Mouse (Mus musculus): Measurements from ENCODE around the gene Ackr3. TPM values are rescaled to one million over a fixed set of nuclear protein-coding genes. Genes with fewer than 3 reads are reported as not detected.

The Ackr3 gene
- total and polyA plus RNA-seq, 3 experiments, result 0.11 TPM; not detected in 2

DNA sequence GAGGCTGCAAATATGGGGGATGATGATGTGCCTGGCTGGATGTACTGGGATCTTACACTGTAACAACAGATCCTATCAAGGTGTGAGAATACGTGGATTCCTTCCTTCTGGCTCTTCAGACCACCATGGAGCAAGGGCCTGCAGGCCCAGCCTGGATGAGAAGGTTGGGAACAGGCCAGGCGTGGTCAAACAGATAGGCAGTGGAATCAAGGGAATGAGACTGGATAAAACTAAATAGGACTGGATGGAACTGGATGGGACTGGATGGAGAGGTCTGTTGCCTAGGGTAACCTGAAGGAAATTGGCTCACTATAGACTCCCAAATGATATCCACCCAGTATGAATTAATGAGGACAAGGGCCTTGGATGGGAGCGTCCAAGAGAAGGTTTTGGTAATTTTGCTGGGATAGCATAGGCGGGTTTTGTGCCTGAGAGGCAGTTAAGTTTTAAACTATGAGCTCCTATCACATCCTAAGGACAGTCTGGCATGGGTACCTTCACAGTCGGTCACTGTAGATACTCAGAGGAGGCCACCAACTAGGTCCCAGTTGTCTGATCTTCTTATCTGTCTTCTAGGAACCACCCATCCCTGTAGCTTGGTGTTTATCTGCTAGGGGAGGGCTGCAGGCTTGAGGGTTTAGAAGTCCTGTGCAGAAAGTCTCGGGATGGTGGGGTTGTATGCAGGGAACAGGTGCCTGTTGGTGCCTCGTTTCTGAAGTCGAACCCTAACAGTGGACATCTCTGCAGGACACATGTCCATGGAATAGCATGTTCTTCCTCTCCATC is 44.2 kb downstream of the Ackr3 start:
- no peaks in the 10 kb centered on the region for H3K36me3 ChIP-seq (replicated peaks)
- H3K9me3 ChIP-seq (replicated peaks), result peaks cover 94% of the 10 kb centered on the region
- TF ChIP-seq CTCF (IDR thresholded peaks at IDR 0.05; ENCODE audit: low read depth, low read length) (no peak), GATA1 (IDR thresholded peaks at IDR 0.05; ENCODE audit: borderline replicate concordance, low read length) (no peak), POLR2AphosphoS5 (IDR thresholded peaks at IDR 0.05; ENCODE audit: insufficient replicate concordance, low read depth, low read length) (no peak), GATA2 (IDR thresholded peaks at IDR 0.05; ENCODE audit: borderline replicate concordance, low read depth, low read length) (no peak), TAL1 (conservative IDR thresholded peaks at IDR 0.05; ENCODE audit: low read depth, low read length) (no peak)
- H3K4me3 ChIP-seq (ENCODE audit: low read depth, low read length), result no peak overlapping the region
- H3K4me1 ChIP-seq (ENCODE audit: insufficient read depth, low read depth, low read length), result no peaks in the 10 kb centered on the region
- ATAC-seq (ENCODE audit: extremely low read depth, insufficient number of reproducible peaks, low FRiP score, poor library complexity, severe bottlenecking), result no peak
- no peaks in the 10 kb centered on the region for H3K27me3 ChIP-seq (ENCODE audit: insufficient read depth, low read length)
- no peak for DNase-seq (ENCODE audit: low spot score)

DNA sequence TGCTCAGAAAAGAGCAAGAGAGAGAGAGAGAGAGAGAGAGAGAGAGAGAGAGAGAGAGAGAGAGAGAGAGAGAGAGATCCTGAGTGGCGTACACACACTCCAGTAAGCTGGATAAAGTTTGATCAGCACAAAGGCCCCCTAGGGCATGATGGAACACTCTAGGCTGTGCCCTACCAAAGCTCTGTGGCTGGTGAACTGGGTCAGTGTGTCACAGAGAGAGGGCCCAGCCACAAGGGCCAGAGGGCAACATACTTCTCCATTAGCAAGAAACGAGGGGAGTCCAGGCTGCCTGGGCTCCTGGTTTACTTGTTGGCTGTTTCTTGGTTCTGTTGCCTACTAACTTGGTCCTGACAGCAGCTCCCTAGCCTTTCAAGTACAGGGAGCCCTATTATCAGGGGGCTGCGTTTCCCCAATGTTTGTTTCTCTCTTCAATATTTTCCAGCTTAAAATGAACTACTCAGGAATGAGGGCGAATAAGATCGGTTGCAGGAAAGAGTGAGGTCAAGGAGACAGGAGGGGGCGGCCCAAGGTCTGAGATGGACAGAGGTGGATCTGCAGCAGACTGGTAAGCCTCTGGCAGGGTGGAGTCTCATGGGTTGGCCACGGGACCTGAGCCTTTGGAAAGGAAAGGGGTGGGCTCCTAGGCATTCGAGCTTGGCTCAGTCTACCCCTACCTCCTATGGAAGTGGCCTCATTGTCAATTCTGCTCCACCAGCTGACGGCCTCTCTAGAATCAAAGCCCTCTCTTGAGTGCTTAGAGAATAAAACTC is 45.4 kb downstream of the Ackr3 start:
- ATAC-seq (ENCODE audit: extremely low read depth, insufficient number of reproducible peaks, low FRiP score, poor library complexity, severe bottlenecking) (no peak), DNase-seq (ENCODE audit: low spot score) (no peak)
- Histone ChIP-seq H3K27me3 (ENCODE audit: insufficient read depth, low read length) (no peaks in the 10 kb centered on the region), H3K36me3 (replicated peaks) (no peaks in the 10 kb centered on the region), H3K4me3 (ENCODE audit: low read depth, low read length) (no peak overlapping the region), H3K4me1 (ENCODE audit: insufficient read depth, low read depth, low read length) (no peaks in the 10 kb centered on the region), H3K9me3 (replicated peaks) (peaks cover 91% of the 10 kb centered on the region)
- no peak for TF ChIP-seq CTCF (IDR thresholded peaks at IDR 0.05; ENCODE audit: low read depth, low read length)
- no peak for TF ChIP-seq POLR2AphosphoS5 (IDR thresholded peaks at IDR 0.05; ENCODE audit: insufficient replicate concordance, low read depth, low read length)
- no peak for TF ChIP-seq GATA2 (IDR thresholded peaks at IDR 0.05; ENCODE audit: borderline replicate concordance, low read depth, low read length)
- no peak for TF ChIP-seq TAL1 (conservative IDR thresholded peaks at IDR 0.05; ENCODE audit: low read depth, low read length)
- TF ChIP-seq GATA1 (IDR thresholded peaks at IDR 0.05; ENCODE audit: borderline replicate concordance, low read length), result no peak

DNA sequence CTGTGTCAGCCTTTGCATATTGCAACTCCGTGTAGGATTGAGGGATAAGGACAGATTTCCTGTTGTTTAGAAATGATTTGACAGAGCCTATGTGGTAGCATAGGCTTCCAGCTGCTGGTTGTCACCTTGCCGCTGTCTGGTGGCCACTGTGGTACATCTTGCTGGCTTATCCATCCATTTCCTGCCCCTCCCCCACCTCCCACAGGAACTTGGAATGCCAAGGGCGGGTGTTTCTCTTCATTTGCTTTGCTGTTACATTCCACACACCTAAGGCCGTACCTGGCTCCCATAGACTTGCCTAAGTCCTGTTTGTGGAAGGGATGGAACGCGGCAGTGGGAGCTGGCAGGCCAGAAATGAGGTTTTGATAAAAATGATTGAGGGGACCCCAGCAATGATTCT is 46.6 kb downstream of the Ackr3 start:
- DNase-seq (ENCODE audit: low spot score), result no peak
- peaks cover 92% of the 10 kb centered on the region for H3K9me3 ChIP-seq (replicated peaks)
- no peak for TF ChIP-seq GATA2 (IDR thresholded peaks at IDR 0.05; ENCODE audit: borderline replicate concordance, low read depth, low read length)
- no peak for TF ChIP-seq TAL1 (conservative IDR thresholded peaks at IDR 0.05; ENCODE audit: low read depth, low read length)
- no peak for TF ChIP-seq CTCF (IDR thresholded peaks at IDR 0.05; ENCODE audit: low read depth, low read length)
- TF ChIP-seq GATA1 (IDR thresholded peaks at IDR 0.05; ENCODE audit: borderline replicate concordance, low read length), result no peak
- TF ChIP-seq POLR2AphosphoS5 (IDR thresholded peaks at IDR 0.05; ENCODE audit: insufficient replicate concordance, low read depth, low read length), result no peak
- H3K36me3 ChIP-seq (replicated peaks), result no peaks in the 10 kb centered on the region
- no peak overlapping the region for H3K4me3 ChIP-seq (ENCODE audit: low read depth, low read length)
- no peak for ATAC-seq (ENCODE audit: extremely low read depth, insufficient number of reproducible peaks, low FRiP score, poor library complexity, severe bottlenecking)
- no peaks in the 10 kb centered on the region for H3K4me1 ChIP-seq (ENCODE audit: insufficient read depth, low read depth, low read length)
- no peaks in the 10 kb centered on the region for H3K27me3 ChIP-seq (ENCODE audit: insufficient read depth, low read length)

DNA sequence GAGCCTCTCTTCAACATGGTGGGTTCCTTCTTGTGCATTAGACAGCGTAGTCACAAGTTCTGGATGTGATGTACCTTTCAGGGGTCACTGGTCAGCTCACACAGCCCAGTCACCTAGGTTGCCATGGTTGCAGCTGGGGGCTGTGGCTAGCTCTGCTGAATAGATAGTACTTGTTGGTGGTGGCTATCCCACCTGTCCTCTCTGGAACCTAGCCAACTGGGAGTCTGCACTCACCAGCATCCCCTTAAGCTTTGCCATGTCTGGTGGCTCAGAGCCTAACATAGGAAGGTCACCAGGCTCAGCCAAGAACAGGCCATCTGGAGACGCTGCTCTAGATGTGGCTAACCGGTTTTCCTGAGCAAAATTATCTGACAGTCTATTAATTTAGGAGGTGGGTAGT is 47.4 kb downstream of the Ackr3 start:
- peaks cover 89% of the 10 kb centered on the region for H3K9me3 ChIP-seq (replicated peaks)
- H3K36me3 ChIP-seq (replicated peaks), result no peaks in the 10 kb centered on the region
- TF ChIP-seq GATA2 (IDR thresholded peaks at IDR 0.05; ENCODE audit: borderline replicate concordance, low read depth, low read length), result no peak
- no peak for TF ChIP-seq TAL1 (conservative IDR thresholded peaks at IDR 0.05; ENCODE audit: low read depth, low read length)
- no peak for TF ChIP-seq GATA1 (IDR thresholded peaks at IDR 0.05; ENCODE audit: borderline replicate concordance, low read length)
- no peak for TF ChIP-seq POLR2AphosphoS5 (IDR thresholded peaks at IDR 0.05; ENCODE audit: insufficient replicate concordance, low read depth, low read length)
- TF ChIP-seq CTCF (IDR thresholded peaks at IDR 0.05; ENCODE audit: low read depth, low read length), result no peak
- H3K4me3 ChIP-seq (ENCODE audit: low read depth, low read length), result no peak overlapping the region
- no peaks in the 10 kb centered on the region for H3K27me3 ChIP-seq (ENCODE audit: insufficient read depth, low read length)
- no peaks in the 10 kb centered on the region for H3K4me1 ChIP-seq (ENCODE audit: insufficient read depth, low read depth, low read length)
- ATAC-seq (ENCODE audit: extremely low read depth, insufficient number of reproducible peaks, low FRiP score, poor library complexity, severe bottlenecking) (no peak), DNase-seq (ENCODE audit: low spot score) (no peak)

DNA sequence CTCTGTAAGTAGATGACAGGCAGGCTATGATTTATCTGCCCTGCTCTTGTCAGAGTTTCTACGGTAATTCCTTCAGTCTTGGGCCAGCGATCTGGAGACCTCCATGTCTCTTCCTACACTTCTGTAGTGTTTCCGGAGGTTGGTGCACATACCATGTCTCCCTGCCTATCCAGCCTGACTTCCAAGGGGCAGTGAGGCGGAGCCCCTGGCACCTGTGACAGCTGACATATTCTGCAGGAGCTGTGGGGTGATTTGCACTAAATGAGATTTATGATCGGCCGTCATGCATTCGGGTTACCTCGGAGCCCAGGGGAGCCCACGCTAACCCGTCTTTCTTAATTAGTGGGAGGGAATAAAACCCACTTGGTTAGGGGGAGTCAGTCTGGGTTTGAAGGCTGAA is 49.7 kb downstream of the Ackr3 start:
- Histone ChIP-seq H3K36me3 (replicated peaks) (no peaks in the 10 kb centered on the region), H3K4me3 (ENCODE audit: low read depth, low read length) (no peak overlapping the region), H3K4me1 (ENCODE audit: insufficient read depth, low read depth, low read length) (no peaks in the 10 kb centered on the region), H3K27me3 (ENCODE audit: insufficient read depth, low read length) (no peaks in the 10 kb centered on the region), H3K9me3 (replicated peaks) (peaks cover 87% of the 10 kb centered on the region)
- TF ChIP-seq GATA1 (IDR thresholded peaks at IDR 0.05; ENCODE audit: borderline replicate concordance, low read length), result no peak
- no peak for TF ChIP-seq TAL1 (conservative IDR thresholded peaks at IDR 0.05; ENCODE audit: low read depth, low read length)
- TF ChIP-seq GATA2 (IDR thresholded peaks at IDR 0.05; ENCODE audit: borderline replicate concordance, low read depth, low read length), result no peak
- no peak for TF ChIP-seq CTCF (IDR thresholded peaks at IDR 0.05; ENCODE audit: low read depth, low read length)
- TF ChIP-seq POLR2AphosphoS5 (IDR thresholded peaks at IDR 0.05; ENCODE audit: insufficient replicate concordance, low read depth, low read length), result no peak
- ATAC-seq (ENCODE audit: extremely low read depth, insufficient number of reproducible peaks, low FRiP score, poor library complexity, severe bottlenecking) (no peak), DNase-seq (ENCODE audit: low spot score) (no peak)

DNA sequence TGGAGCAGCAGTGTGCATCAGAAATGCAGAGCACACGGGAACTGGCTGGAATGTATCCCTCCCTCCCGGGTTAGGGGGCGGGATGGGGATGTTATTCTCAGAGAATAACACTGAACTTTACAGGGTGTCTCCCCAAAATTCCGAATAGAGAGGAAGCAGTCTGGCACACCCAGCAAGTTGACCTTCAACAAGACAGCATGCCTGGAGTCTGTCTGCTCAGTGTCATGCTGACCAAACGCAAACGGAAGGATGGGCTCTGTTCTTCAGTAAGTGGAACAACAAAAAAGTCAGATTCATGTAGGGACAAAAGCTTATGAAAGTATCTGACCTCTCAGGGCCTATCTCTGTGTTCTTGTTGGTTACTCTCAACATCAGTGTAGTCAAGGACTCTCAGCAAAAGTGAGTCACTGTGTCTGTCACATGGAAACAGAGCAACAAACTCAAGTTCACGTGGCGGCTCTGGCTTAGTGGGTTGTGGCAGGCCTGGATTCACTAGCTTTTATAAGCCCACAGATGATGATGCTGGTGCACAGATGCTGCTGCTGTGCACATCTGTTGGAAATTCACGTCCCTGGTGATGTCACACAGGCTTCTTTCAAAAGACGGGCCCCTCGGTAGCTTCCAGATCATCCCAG is 54.6 kb downstream of the Ackr3 start:
- ATAC-seq (ENCODE audit: extremely low read depth, insufficient number of reproducible peaks, low FRiP score, poor library complexity, severe bottlenecking), result no peak
- DNase-seq (ENCODE audit: low spot score), result no peak
- H3K4me3 ChIP-seq (ENCODE audit: low read depth, low read length), result no peak overlapping the region

More for the DNA sequence above, 54.6 kb downstream of the Ackr3 start:
- Histone ChIP-seq H3K27me3 (ENCODE audit: insufficient read depth, low read length) (no peaks in the 10 kb centered on the region), H3K36me3 (replicated peaks) (no peaks in the 10 kb centered on the region), H3K4me1 (ENCODE audit: insufficient read depth, low read depth, low read length) (no peaks in the 10 kb centered on the region), H3K9me3 (replicated peaks) (peaks cover 88% of the 10 kb centered on the region)
- TF ChIP-seq TAL1 (conservative IDR thresholded peaks at IDR 0.05; ENCODE audit: low read depth, low read length) (no peak), GATA1 (IDR thresholded peaks at IDR 0.05; ENCODE audit: borderline replicate concordance, low read length) (no peak), POLR2AphosphoS5 (IDR thresholded peaks at IDR 0.05; ENCODE audit: insufficient replicate concordance, low read depth, low read length) (no peak), GATA2 (IDR thresholded peaks at IDR 0.05; ENCODE audit: borderline replicate concordance, low read depth, low read length) (no peak), CTCF (IDR thresholded peaks at IDR 0.05; ENCODE audit: low read depth, low read length) (no peak)

Measured in G1E (cell line).